Mouse (Mus musculus) urinary bladder, postnatal 10 days (tissue): ENCODE data around the gene Rptn.
"Not testable (repeated sequence)": the region's sequence is repeated elsewhere in the genome, so short reads cannot be mapped to it uniquely, and the experiment has no call there.

Experiments used
- DNase-seq: peaks from one replicate; pipeline ENCODE4 v3.0.0; 2022; ENCODE audit warnings: low spot score

Gene Rptn

GRCm38 (mm10) chr3:93393366-93393765 is at the start of gene Rptn:
Gene Rptn, plus strand, starts transcription at chr3:93393699.
- no peak for DNase-seq

- no peak for DNase-seq
Measured at GRCm38 (mm10) chr3:93346896-93347295, 46.6 kb upstream of the Rptn start.

DNA sequence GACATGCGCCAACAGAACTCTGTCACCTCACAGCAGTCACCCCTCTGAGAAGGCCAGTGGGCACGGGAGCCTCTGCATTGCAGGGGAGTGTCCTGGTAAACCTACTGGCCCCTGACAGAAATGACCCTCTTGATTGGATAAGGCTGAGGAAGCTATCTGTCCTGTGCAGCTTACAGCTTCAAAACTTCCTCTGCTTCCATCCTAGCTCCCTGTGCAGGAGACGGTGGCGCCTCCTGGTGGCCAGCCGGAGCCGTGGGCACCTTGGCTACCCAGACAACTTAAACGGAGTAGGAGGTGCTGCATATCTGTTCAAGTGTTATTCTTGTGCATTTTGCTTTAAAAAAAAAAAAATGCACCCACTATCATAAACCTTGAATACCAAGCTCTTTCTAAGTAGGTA is 33.5 kb upstream of the Rptn start:
- DNase-seq: peak; percentile 33

DNA sequence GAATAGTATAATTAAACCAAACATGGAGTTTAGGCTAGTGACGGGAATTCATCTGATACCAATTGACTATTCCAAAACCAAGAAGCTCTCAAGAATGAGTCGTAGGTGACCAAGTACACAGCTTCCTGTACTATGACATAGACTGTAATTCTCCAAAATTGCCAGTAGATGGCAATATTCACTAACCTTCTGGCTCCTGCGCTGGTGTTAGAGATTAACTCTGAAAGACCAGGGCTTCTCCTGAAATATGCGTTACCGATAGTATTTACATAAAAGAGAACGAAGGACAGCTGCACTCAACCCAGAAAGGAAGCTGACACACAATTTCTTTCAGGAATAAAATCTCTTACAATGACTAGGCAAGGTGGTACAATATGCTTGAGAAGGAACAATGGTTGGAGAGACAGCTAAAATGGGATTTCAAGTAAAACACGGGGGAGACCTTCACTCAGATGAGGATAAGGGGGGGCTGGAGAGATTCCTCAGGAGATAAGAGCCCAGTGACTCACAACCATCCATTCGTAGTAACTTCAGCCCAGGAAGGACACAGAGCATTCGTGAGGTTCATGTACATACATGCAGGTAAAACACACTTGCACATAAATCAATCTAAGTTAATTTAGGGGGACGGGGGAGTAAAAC is 31.4 kb upstream of the Rptn start:
- no peak for DNase-seq

DNA sequence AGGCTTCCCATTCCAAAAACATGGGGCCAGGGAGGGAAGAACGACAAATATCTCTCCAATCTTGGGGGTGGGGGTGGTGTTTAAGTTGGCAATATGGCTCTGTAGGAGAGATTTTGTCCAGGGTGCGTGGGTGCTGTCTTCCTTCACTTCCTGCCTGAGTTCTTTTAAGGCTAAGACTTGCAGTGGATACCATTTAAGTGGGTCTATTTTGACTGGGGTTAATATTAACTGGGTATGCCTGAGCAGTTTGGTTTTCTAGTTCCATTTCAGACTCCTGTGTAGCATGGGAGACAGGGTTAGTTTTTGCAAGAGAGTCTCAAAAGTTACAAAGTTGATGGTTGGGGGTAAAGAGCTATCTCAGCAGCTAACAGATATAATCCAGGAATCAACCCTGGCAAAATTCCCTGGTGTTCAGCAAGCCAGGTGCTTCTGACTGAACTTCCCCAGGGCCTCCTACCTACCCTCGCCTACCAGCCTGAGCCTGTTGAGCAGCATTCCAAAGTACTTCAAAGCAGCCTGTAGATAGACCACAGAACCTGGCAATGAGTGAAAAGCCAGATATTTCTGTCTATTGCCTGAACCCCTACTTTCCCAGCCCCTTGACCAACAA is 26.4 kb upstream of the Rptn start:
- DNase-seq: no peak

- DNase-seq: no peak
Measured at GRCm38 (mm10) chr3:93368171-93368570, 25.3 kb upstream of the Rptn start.

GRCm38 (mm10) chr3:93373416-93373815 is 20.1 kb upstream of the Rptn start:
- no peak for DNase-seq

DNA sequence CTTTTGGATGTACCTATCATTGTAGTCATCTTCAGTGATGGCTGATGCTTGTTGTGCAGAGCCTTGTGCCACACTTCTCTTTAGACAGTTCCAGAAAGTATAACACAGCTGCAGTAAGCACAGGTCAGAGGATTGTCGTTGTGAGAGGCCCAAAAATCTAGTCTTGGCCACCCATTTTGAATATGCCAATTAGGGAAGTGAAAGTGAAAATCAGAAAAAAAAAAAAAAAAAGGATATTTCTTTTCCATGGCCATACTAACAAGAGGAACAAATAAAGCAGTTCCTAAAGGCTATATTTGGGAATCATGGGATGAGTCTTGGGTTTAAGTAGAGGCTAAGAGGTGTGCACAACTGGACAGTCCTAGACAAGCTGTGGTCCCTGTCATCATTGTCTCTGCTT is 18.3 kb upstream of the Rptn start:
- no peak for DNase-seq

- no peak for DNase-seq
Measured at GRCm38 (mm10) chr3:93375601-93376000, 17.9 kb upstream of the Rptn start.

DNA sequence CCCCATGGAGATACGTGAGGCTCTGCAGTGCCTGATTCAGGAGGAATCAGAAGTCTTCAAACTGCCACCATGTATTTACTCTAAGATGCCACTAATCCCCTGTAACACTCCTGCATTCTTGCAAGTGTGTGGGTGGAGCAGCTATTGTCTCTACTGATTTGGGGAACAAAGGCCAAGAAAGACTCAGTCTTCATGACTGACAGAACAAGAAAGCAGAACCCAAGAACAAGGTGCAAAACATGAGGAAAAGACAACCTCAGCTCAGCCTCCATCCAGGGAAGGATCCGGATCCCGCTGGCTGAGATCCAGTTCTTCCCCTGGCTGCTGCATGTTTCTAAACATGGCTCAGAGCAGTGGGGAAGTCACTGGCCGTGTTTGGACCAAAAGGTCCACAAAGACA is 15.4 kb upstream of the Rptn start:
- DNase-seq: no peak

- no peak for DNase-seq
Measured at GRCm38 (mm10) chr3:93403936-93404335, 10.4 kb downstream of the Rptn start.

- DNase-seq: no peak
Measured at GRCm38 (mm10) chr3:93406992-93407391, 13.5 kb downstream of the Rptn start.

GRCm38 (mm10) chr3:93411905-93412304 is 18.4 kb downstream of the Rptn start:
- DNase-seq: no peak

DNA sequence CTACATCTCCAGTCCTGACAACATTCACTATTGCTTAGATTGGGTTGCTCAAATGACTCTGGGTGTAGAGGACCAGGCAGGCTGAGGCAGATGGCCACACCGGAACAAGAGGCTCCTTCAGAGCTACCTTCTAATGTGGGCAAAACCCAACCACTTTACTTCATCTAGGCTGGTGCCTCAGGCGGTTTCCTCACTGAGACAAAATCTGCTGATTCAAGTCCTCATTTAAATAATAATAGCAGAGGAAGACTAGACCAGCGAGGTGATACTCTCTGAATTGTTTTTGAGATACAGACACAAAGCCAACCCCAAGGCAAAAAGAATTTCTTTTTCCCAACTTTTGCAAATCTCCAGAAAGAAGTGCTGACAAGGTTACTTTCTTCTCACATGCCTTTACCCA is 38.2 kb downstream of the Rptn start:
- no peak for DNase-seq

DNA sequence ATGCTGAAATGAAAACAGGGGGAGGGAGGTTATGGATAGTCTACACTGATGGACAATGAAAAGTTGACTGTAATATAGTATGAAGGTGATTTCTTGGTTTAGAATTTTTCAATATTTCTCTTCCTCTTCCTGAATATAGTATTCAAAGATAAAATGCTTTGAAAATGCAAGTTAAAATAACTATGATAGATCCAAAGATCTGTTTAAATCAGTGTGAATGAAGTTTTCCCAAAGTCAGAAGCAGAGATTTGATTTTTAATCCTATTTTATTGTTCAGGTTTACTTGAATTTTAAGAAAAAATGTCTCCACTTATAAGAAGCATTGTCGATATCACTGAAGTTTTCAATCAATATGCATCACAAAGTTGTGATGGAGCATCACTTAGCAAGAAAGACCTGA is 48.5 kb downstream of the Rptn start, which contains the start of gene Tchh:
Gene Tchh (plus strand): TSS at position 301 of the 400 bp plus-strand sequence.
- no peak for DNase-seq

- no peak for DNase-seq
Measured at GRCm38 (mm10) chr3:93443501-93444101, 50.1 kb downstream of the Rptn start.

DNA sequence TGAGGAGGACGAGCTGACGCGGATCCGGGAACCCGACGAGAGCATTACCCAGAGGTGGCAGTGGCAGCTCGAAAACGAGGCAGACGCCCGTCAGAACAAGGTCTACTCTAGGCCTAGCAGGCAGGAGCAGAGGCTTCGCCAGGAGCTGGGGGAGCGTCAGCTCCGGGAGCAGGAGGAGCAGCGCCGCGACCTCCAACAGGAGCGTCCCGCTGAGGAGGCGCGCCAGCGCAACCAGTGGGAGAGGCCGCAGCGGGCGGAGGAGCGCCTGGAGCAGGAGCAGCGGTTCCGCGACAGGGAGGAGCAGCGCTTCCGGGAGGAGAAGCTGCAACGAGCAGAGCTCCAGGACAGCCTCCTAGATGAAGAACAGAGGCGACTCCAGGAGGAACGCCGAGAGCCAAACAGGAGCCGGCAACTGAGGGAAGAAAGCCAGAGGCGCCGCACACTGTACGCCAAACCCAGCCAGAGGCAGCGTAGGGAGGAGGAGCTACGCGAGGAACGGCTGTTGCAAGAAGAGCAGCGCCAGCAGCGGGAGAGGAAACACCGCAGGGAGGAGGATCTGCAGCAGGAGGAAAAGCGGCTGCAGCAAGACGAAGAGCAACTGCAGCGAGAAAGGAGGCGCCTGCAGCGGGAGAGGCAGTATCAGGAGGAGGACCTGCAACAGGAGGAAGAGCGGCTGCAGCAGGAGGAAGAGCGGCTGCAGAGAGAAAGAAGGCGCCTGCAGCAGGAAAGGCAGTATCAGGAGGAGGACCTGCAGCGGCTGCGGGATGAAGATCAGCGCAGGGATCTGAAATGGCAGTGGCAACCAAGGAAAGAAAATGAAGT is 51.1 kb downstream of the Rptn start:
- no peak for DNase-seq

GRCm38 (mm10) chr3:93445165-93445705 is 51.7 kb downstream of the Rptn start:
- no peak for DNase-seq

- DNase-seq: no peak
Measured at GRCm38 (mm10) chr3:93446128-93446755, 52.7 kb downstream of the Rptn start.

GRCm38 (mm10) chr3:93446756-93447137 is 53.2 kb downstream of the Rptn start:
- DNase-seq: not testable (repeated sequence)

DNA sequence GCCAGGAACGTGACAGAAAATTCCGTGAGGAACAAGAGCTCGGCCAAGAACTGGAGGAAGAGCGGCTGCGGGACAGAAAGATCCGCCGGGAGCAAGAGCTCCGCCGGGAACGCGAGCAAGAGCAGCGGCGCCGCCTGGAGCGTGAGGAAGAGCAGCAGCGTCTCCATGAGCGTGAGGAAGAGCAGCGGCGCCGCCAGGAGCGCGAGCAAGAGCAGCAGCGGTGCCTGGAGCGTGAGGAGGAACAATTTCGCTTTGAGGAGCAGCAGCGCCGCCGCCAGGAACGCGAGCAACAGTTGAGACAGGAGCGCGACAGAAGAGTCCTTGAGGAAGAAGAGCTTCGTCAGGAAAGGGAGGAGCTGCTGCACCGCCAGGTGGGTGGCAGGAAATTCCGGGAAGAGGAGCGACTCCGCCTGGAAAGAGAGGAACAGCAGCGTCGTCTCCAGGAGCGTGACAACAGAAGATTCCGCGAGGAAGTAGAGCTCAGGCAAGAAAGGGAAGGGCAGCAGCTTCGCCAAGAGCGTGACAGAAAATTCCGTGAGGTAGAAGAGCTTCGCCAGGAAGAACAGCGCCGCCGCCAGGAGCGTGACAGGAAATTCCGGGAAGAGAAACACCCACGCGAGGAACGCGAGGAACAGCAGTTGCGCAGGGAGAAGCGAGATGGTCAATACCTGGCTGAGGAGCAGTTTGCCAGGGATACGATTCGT is 53.8 kb downstream of the Rptn start:
- no peak for DNase-seq
